Comparison of ENCODE assay signal across 7 mouse cellular contexts in the genomic region with DNA sequence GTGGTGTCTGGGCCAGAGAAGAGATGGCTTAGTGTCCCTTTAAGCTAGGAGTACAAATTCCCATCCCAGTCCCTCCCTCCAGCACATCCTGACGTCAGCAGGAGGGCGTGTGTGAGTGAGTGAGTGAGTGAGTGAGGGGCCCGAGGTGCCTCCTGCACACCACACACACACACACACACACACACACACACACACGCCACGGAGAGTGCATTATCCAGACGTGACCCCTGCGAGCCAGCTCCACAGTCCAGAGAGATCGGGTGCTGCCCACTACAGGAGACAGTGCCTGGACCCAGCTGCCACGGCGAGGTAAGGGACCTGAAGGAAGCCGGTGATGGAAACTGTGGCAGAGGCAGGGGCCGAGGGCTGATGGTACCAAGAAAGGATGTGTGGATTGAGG. TPM values are rescaled to one million over a fixed set of nuclear protein-coding genes. Genes with fewer than 3 reads are reported as not detected.
DNase-seq lines count a peak whose midpoint lies in the region; ATAC-seq and TF ChIP-seq lines count a peak whose summit lies in the region.

A gene (plus strand): TSS at position 81 of the 400 bp plus-strand sequence.

- TF ChIP-seq CTCF in intestine, postnatal 0 days (IDR thresholded peaks at IDR 0.05; ENCODE audit: low read depth) = peak; percentile 38; the same call in 1 of the 2 replicates

- DNase-seq in adrenal gland, adult 2 months = peak; percentile 67
- DNase-seq in cerebellum, adult 8-10 months = peak; percentile 65
- DNase-seq in gastrocnemius, postnatal 25 days = peak; percentile 50
- peak; percentile 70 for DNase-seq in neural tube, embryonic 11.5 days (ENCODE audit: low spot score)
- no peak for DNase-seq in spleen, postnatal 14 days (ENCODE audit: low spot score in 2 of 2)

- under 1% methylated on average over 12 of the region's 12 CpGs for WGBS in intestine, postnatal 0 days
- WGBS in limb, embryonic 12.5 days = 0% methylated on average over 12 of the region's 12 CpGs
- WGBS in neural tube, embryonic 11.5 days = under 1% methylated on average over 12 of the region's 12 CpGs

- peaks cover 13% of the 10 kb centered on the region; the same call in 1 of the 2 replicates for H3K27me3 ChIP-seq in intestine, postnatal 0 days (replicated peaks; ENCODE audit: control insufficient read depth, insufficient read depth, low read length)
- peaks cover 7% of the 10 kb centered on the region for H3K27me3 ChIP-seq in limb, embryonic 12.5 days
- H3K27me3 ChIP-seq in neural tube, embryonic 11.5 days (ENCODE audit: control insufficient read depth, insufficient read depth, low read length) = no peaks in the 10 kb centered on the region

- peak within 1 kb of the TSS; percentile 35 for H3K4me3 ChIP-seq in intestine, postnatal 0 days (ENCODE audit: low read depth, low read length)
- H3K4me3 ChIP-seq in limb, embryonic 12.5 days (replicated peaks) = peak within 1 kb of the TSS; percentile 49
- H3K4me3 ChIP-seq in neural tube, embryonic 11.5 days (ENCODE audit: low read depth, low read length) = peak within 1 kb of the TSS; percentile 40

- H3K36me3 ChIP-seq in intestine, postnatal 0 days (ENCODE audit: control insufficient read depth, insufficient read depth) = no peaks in the 10 kb centered on the region
- no peaks in the 10 kb centered on the region for H3K36me3 ChIP-seq in limb, embryonic 12.5 days
- H3K36me3 ChIP-seq in neural tube, embryonic 11.5 days (ENCODE audit: control insufficient read depth, insufficient read depth, low read length) = no peaks in the 10 kb centered on the region

- no peaks in the 10 kb centered on the region for H3K9me3 ChIP-seq in intestine, postnatal 0 days (ENCODE audit: control insufficient read depth)
- no peaks in the 10 kb centered on the region for H3K9me3 ChIP-seq in limb, embryonic 12.5 days
- H3K9me3 ChIP-seq in neural tube, embryonic 11.5 days (ENCODE audit: control insufficient read depth, low read length) = no peaks in the 10 kb centered on the region

- ATAC-seq in intestine, postnatal 0 days = peak; percentile 20; the same call in 1 of the 2 replicates
- peak; percentile 55 for ATAC-seq in limb, embryonic 12.5 days (ENCODE audit: insufficient number of reproducible peaks, insufficient read depth, low FRiP score, low TSS enrichment, low read depth)
- peak; percentile 58; the same call in 1 of the 2 replicates for ATAC-seq in neural tube, embryonic 11.5 days (ENCODE audit: insufficient read depth, low FRiP score, low TSS enrichment)

- peak within 1 kb of the TSS; percentile 28; the same call in 1 of the 2 replicates for H3K27ac ChIP-seq in intestine, postnatal 0 days (ENCODE audit: low read depth, low read length)
- 0 out of 2 replicates have a peak within 1 kb of the TSS, but pooled peaks have one; percentile 56 for H3K27ac ChIP-seq in limb, embryonic 12.5 days
- peak within 1 kb of the TSS; percentile 29; the same call in 1 of the 2 replicates for H3K27ac ChIP-seq in neural tube, embryonic 11.5 days (ENCODE audit: low read depth, low read length)

- peak within 1 kb of the TSS; percentile 62 for H3K4me2 ChIP-seq in intestine, postnatal 0 days (replicated peaks; ENCODE audit: low read depth)
- peak within 1 kb of the TSS; percentile 72 for H3K4me2 ChIP-seq in limb, embryonic 12.5 days
- peak within 1 kb of the TSS; percentile 39 for H3K4me2 ChIP-seq in neural tube, embryonic 11.5 days (ENCODE audit: low read depth)

- H3K4me1 ChIP-seq in intestine, postnatal 0 days (replicated peaks; ENCODE audit: control insufficient read depth, insufficient read depth, low read length) = 0 out of 2 replicates have a peak, but pooled peaks cover 2% of the 10 kb centered on the region
- peaks cover 32% of the 10 kb centered on the region for H3K4me1 ChIP-seq in limb, embryonic 12.5 days (replicated peaks)
- H3K4me1 ChIP-seq in neural tube, embryonic 11.5 days (ENCODE audit: control insufficient read depth, insufficient read depth, low read length) = peaks cover 12% of the 10 kb centered on the region

- peak within 1 kb of the TSS; percentile 11 for H3K9ac ChIP-seq in intestine, postnatal 0 days (ENCODE audit: low read depth, low read length)
- H3K9ac ChIP-seq in limb, embryonic 12.5 days (replicated peaks) = peak within 1 kb of the TSS; percentile 61
- peak within 1 kb of the TSS; percentile 23 for H3K9ac ChIP-seq in neural tube, embryonic 11.5 days (ENCODE audit: low read length)

RNA-seq across cellular contexts. Expression of the gene that starts here (rescaled TPM):
- 10 to 100 TPM; 10.1 to 19.5 TPM for total RNA-seq in adrenal gland, adult 2 months (2021)
- polyA plus RNA-seq in adrenal gland, adult 2 months (2012; rRNA removed) = 33.6 and 50.1 TPM in 2 replicates
- 1 to 10 TPM; 1.8 to 2.6 TPM for total RNA-seq in gastrocnemius, postnatal 25 days (2021)
- polyA plus RNA-seq in intestine, postnatal 0 days (2015; fragmentation: Nextera tagmentation; extraction: Ambion mirVana) = 4.4 and 4.9 TPM in 2 replicates
- 7.9 and 9.6 TPM in 2 replicates for polyA plus RNA-seq in limb, embryonic 12.5 days (2016; fragmentation: Nextera tagmentation; extraction: Ambion mirVana)
- 25.7 and 27.7 TPM in 2 replicates for polyA plus RNA-seq in neural tube, embryonic 11.5 days (2014; fragmentation: Nextera tagmentation; extraction: Ambion mirVana)

Comparison
In these comparisons a context has a peak if more than half of its experiments do, and no peak if none do; other contexts are left out.
1. DNase-seq: peak in adrenal gland, adult 2 months (single experiment), cerebellum, adult 8-10 months (single experiment), gastrocnemius, postnatal 25 days (single experiment) and neural tube, embryonic 11.5 days (single experiment); none in spleen, postnatal 14 days (0 of 2).
2. H3K9ac ChIP-seq: peak in every context shown above with its lines; median percentile 61 in limb, embryonic 12.5 days; 23 in neural tube, embryonic 11.5 days; 11 in intestine, postnatal 0 days.
3. Peak in every context shown above with its lines, with median percentiles within 50 percentile points of each other: ATAC-seq, H3K27ac ChIP-seq, H3K4me2 ChIP-seq and H3K4me3 ChIP-seq.